12 mouse cellular contexts compared by ENCODE assay signal in genomic region chr3:144715901-144716300, GRCm38 (mm10). TPM values are rescaled to one million over a fixed set of nuclear protein-coding genes. Genes with fewer than 3 reads are reported as not detected.
DNase-seq lines count a peak whose midpoint lies in the region; ATAC-seq and TF ChIP-seq lines count a peak whose summit lies in the region.
"Had no signal": no experiment of that assay in that cellular context is flagged by ENCODE, and none has a peak within 500 bp of the region (broad histone marks: within the 10 kb centered on the region; RNA-seq: fewer than 3 reads in every experiment).

No protein-coding gene starts in this region.

- peak overlapping the region; percentile 24 for H3K4me2 ChIP-seq in heart, embryonic 14.5 days (ENCODE audit: low read length)
- H3K4me2 ChIP-seq: hindbrain, embryonic 15.5 days had no signal

- TF ChIP-seq POLR2A in bone marrow macrophage, adult 2 months (IDR thresholded peaks at IDR 0.05; ENCODE audit: borderline replicate concordance, low read depth, low read length): no peak

- peak overlapping the region; percentile 37; a peak in 1 of 4 replicates for H3K27ac ChIP-seq in heart, embryonic 14.5 days (replicated peaks in 1 of 2; ENCODE audit: control insufficient read depth in 1 of 2, insufficient read depth in 1 of 2, low read depth in 2 of 2, low read length in 2 of 2)
- H3K27ac ChIP-seq in bone marrow macrophage, adult 2 months (ENCODE audit: insufficient read depth, low read depth, low read length): no peak overlapping the region
- H3K27ac ChIP-seq: hindbrain, embryonic 15.5 days had no signal

- H3K36me3 ChIP-seq in heart, embryonic 14.5 days (ENCODE audit: control insufficient read depth, insufficient read depth, low read length): peaks cover 22% of the 10 kb centered on the region

- peaks cover 16 to 52% of the 10 kb centered on the region in 2 experiments for H3K4me1 ChIP-seq in heart, embryonic 14.5 days (ENCODE audit: control insufficient read depth in 2 of 2, insufficient read depth in 2 of 2, low read length in 2 of 2)
- H3K4me1 ChIP-seq in bone marrow macrophage, adult 2 months (ENCODE audit: control insufficient read depth, insufficient read depth, low read length): peaks cover 10% of the 10 kb centered on the region

- ATAC-seq in heart, embryonic 14.5 days (ENCODE audit: insufficient number of reproducible peaks, insufficient read depth, low FRiP score, low read depth): no peak
- peak; percentile 37; the same call in 1 of the 2 replicates for ATAC-seq in neutrophil, adult 5-6 weeks (ENCODE audit: extremely low read depth, insufficient number of reproducible peaks, low FRiP score, poor library complexity, severe bottlenecking)
- no peak for ATAC-seq in erythroid progenitor cell, adult 5-6 weeks (replicated peaks; ENCODE audit: low FRiP score, poor library complexity, severe bottlenecking)

- H3K9ac ChIP-seq in heart, embryonic 14.5 days (ENCODE audit: low read length): no peak overlapping the region
- H3K9ac ChIP-seq: hindbrain, embryonic 15.5 days had no signal

- no peak overlapping the region for H3K4me3 ChIP-seq in heart, embryonic 14.5 days (ENCODE audit: control insufficient read depth in 1 of 2, insufficient read depth in 1 of 2, low read depth in 1 of 2, low read length in 2 of 2)
- peak overlapping the region; percentile 17; the same call in 1 of the 2 replicates for H3K4me3 ChIP-seq in bone marrow macrophage, adult 2 months (ENCODE audit: insufficient read depth, low read length)
- H3K4me3 ChIP-seq: hindbrain, embryonic 15.5 days; layer of hippocampus, adult 2 months had no signal

- WGBS in heart, embryonic 14.5 days: 63% methylated on average over 9 of the region's 9 CpGs

- H3K9me3 ChIP-seq in heart, embryonic 14.5 days (ENCODE audit: control insufficient read depth, low read length): no peaks in the 10 kb centered on the region
- H3K9me3 ChIP-seq: hindbrain, embryonic 15.5 days had no signal

- no peak for TF ChIP-seq CTCF in bone marrow macrophage, adult 2 months (IDR thresholded peaks at IDR 0.05; ENCODE audit: low read depth, low read length)

- no peaks in the 10 kb centered on the region for H3K27me3 ChIP-seq in heart, embryonic 14.5 days (ENCODE audit: control insufficient read depth, insufficient read depth, low read length)
- H3K27me3 ChIP-seq: hindbrain, embryonic 15.5 days had no signal

- DNase-seq in heart, adult 9 months (ENCODE audit: low spot score in 2 of 2): no peak
- peak; percentile 19 for DNase-seq in lung, postnatal 10 days
- no peak for DNase-seq in lung, postnatal 36 days
- no peak for DNase-seq in urinary bladder, adult 2 months (ENCODE audit: low spot score)
- DNase-seq: midbrain, embryonic 14.5 days; thymus, adult 18-20 months had no signal

RNA-seq across cellular contexts. Expression of gene Sh3glb1, which starts 4.2 kb away (rescaled TPM):
- 154 and 156 TPM in 2 replicates for polyA plus RNA-seq in heart, embryonic 14.5 days (2014; fragmentation: Nextera tagmentation; extraction: Ambion mirVana)
- polyA plus RNA-seq in bone marrow macrophage, adult 2 months (2012; ENCODE audit: insufficient read depth, insufficient read length, missing spikeins): 346 and 350 TPM in 2 replicates
- 189 and 211 TPM in 2 replicates for total RNA-seq in neutrophil, adult 5-6 weeks (2017)
- 27.1 and 47.8 TPM in 2 replicates for polyA plus RNA-seq in urinary bladder, adult 2 months (2012; rRNA removed)
- 181 and 202 TPM in 2 replicates for total RNA-seq in erythroid progenitor cell, adult 5-6 weeks (2015; ENCODE audit: low replicate concordance)
- 166 and 182 TPM in 2 replicates for total RNA-seq in erythroid progenitor cell, adult 5-6 weeks (2017; ENCODE audit: low replicate concordance)

RNA-seq across cellular contexts. Expression of gene Clca3a1, which starts 44.9 kb away (rescaled TPM):
- 27.7 and 29.3 TPM in 2 replicates for polyA plus RNA-seq in heart, embryonic 14.5 days (2014; fragmentation: Nextera tagmentation; extraction: Ambion mirVana)
- polyA plus RNA-seq in bone marrow macrophage, adult 2 months (2012; ENCODE audit: insufficient read depth, insufficient read length, missing spikeins): not detected in 2 replicates
- 0.47 and 0.98 TPM in 2 replicates for total RNA-seq in neutrophil, adult 5-6 weeks (2017)
- 25.0 and 34.0 TPM in 2 replicates for polyA plus RNA-seq in urinary bladder, adult 2 months (2012; rRNA removed)
- 9.2 and 20.5 TPM in 2 replicates for total RNA-seq in erythroid progenitor cell, adult 5-6 weeks (2015; ENCODE audit: low replicate concordance)
- 12.5 and 17.9 TPM in 2 replicates for total RNA-seq in erythroid progenitor cell, adult 5-6 weeks (2017; ENCODE audit: low replicate concordance)

Comparison
In these comparisons a context has a peak if more than half of its experiments do, and no peak if none do; other contexts are left out.
1. RNA of gene Clca3a1, which starts 44.9 kb away (polyA plus RNA-seq): 25.0 to 34.0 TPM in urinary bladder, adult 2 months and 27.7 to 29.3 TPM in heart, embryonic 14.5 days; not detected in bone marrow macrophage, adult 2 months; every median in the first group is over 10 times any median in the second.